Mouse (Mus musculus): ENCODE measurements around the gene Amz1. TPM values are rescaled to one million over a fixed set of nuclear protein-coding genes. Genes with fewer than 3 reads are reported as not detected.
A peak's percentile ranks its signal among the peaks of the same experiment; 100 is the strongest.

The Amz1 gene
- polyA plus RNA-seq, 1 experiment from 2014 or later, result 7.4 TPM

GRCm38 (mm10) chr5:140695987-140696386 is 27.9 kb upstream of the Amz1 start:
- H3K4me2 ChIP-seq (ENCODE audit: low read length), result no peak overlapping the region
- WGBS, result 85% methylated on average over 7 of the region's 7 CpGs
- no peak overlapping the region for H3K27ac ChIP-seq (ENCODE audit: low read length)
- no peak for ATAC-seq
- H3K4me3 ChIP-seq (replicated peaks; ENCODE audit: low read length), result no peak overlapping the region
- peaks cover 4% of the 10 kb centered on the region for H3K4me1 ChIP-seq (replicated peaks; ENCODE audit: control insufficient read depth, insufficient read depth, low read length)
- H3K27me3 ChIP-seq (replicated peaks; ENCODE audit: control insufficient read depth, insufficient read depth, low read length), result no peaks in the 10 kb centered on the region
- no peak overlapping the region for H3K9ac ChIP-seq (replicated peaks; ENCODE audit: low read depth, low read length)
- H3K36me3 ChIP-seq (ENCODE audit: control insufficient read depth, insufficient read depth), result peaks cover 16% of the 10 kb centered on the region
- H3K9me3 ChIP-seq (ENCODE audit: control insufficient read depth, low read length), result no peaks in the 10 kb centered on the region

- H3K4me3 ChIP-seq (replicated peaks; ENCODE audit: low read length), result no peak overlapping the region
- H3K4me2 ChIP-seq (ENCODE audit: low read length), result no peak overlapping the region
- H3K36me3 ChIP-seq (ENCODE audit: control insufficient read depth, insufficient read depth), result peaks cover 8% of the 10 kb centered on the region; the same call in 1 of the 2 replicates
- ATAC-seq, result no peak
- H3K27me3 ChIP-seq (replicated peaks; ENCODE audit: control insufficient read depth, insufficient read depth, low read length), result no peaks in the 10 kb centered on the region
- H3K9ac ChIP-seq (replicated peaks; ENCODE audit: low read depth, low read length), result no peak overlapping the region
- no peaks in the 10 kb centered on the region for H3K9me3 ChIP-seq (ENCODE audit: control insufficient read depth, low read length)
- H3K27ac ChIP-seq (ENCODE audit: low read length), result no peak overlapping the region
- peaks cover 20% of the 10 kb centered on the region for H3K4me1 ChIP-seq (replicated peaks; ENCODE audit: control insufficient read depth, insufficient read depth, low read length)
- WGBS, result 77% methylated on average over 9 of the region's 9 CpGs
Measured at GRCm38 (mm10) chr5:140699776-140700175, 24.2 kb upstream of the Amz1 start.

GRCm38 (mm10) chr5:140701661-140702060 is 22.3 kb upstream of the Amz1 start:
- Histone ChIP-seq H3K9ac (replicated peaks; ENCODE audit: low read depth, low read length) (peak overlapping the region; percentile 79), H3K27me3 (replicated peaks; ENCODE audit: control insufficient read depth, insufficient read depth, low read length) (no peaks in the 10 kb centered on the region), H3K36me3 (ENCODE audit: control insufficient read depth, insufficient read depth) (peaks cover 5% of the 10 kb centered on the region; the same call in 1 of the 2 replicates), H3K9me3 (ENCODE audit: control insufficient read depth, low read length) (no peaks in the 10 kb centered on the region), H3K27ac (ENCODE audit: low read length) (peak overlapping the region; percentile 84), H3K4me1 (replicated peaks; ENCODE audit: control insufficient read depth, insufficient read depth, low read length) (peaks cover 30% of the 10 kb centered on the region), H3K4me3 (replicated peaks; ENCODE audit: low read length) (peak overlapping the region; percentile 87), H3K4me2 (ENCODE audit: low read length) (peak overlapping the region; percentile 88)
- 0% methylated on average over 23 of the region's 25 CpGs for WGBS
- peak; percentile 3 for ATAC-seq

DNA sequence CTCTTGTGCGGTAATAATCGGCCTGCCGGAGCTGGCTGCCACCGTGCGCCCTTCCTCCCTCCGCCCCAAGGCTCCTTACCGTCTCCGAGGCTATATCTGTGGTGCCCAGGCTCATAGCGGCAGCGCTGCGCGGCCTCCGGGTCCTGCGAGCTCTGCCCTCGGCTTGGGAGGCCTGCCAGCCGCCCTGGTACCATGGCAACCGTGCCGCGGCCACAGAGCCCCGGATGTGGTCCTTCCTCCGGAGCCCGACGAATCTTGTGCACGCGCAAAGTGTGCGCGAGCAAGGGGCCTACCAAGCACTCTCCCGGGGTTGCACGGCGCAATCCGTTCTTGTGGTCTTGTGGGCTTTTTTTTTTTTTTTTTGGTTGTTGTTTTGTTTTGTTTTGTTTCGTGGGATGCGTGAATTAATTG is 21.8 kb upstream of the Amz1 start, which contains the start of gene Iqce:
Gene Iqce, minus strand, starts transcription at position 276 of the 411 bp plus-strand sequence.
- Histone ChIP-seq H3K4me2 (ENCODE audit: low read length) (peak within 1 kb of the TSS; percentile 88), H3K9me3 (ENCODE audit: control insufficient read depth, low read length) (no peaks in the 10 kb centered on the region), H3K9ac (replicated peaks; ENCODE audit: low read depth, low read length) (peak within 1 kb of the TSS; percentile 79), H3K27ac (ENCODE audit: low read length) (peak within 1 kb of the TSS; percentile 84), H3K27me3 (replicated peaks; ENCODE audit: control insufficient read depth, insufficient read depth, low read length) (no peaks in the 10 kb centered on the region), H3K4me1 (replicated peaks; ENCODE audit: control insufficient read depth, insufficient read depth, low read length) (peaks cover 30% of the 10 kb centered on the region), H3K4me3 (replicated peaks; ENCODE audit: low read length) (peak within 1 kb of the TSS; percentile 87), H3K36me3 (ENCODE audit: control insufficient read depth, insufficient read depth) (peaks cover 5% of the 10 kb centered on the region; the same call in 1 of the 2 replicates)
- ATAC-seq, result peak; percentile 63
- WGBS, result under 1% methylated on average over 33 of the region's 33 CpGs

DNA sequence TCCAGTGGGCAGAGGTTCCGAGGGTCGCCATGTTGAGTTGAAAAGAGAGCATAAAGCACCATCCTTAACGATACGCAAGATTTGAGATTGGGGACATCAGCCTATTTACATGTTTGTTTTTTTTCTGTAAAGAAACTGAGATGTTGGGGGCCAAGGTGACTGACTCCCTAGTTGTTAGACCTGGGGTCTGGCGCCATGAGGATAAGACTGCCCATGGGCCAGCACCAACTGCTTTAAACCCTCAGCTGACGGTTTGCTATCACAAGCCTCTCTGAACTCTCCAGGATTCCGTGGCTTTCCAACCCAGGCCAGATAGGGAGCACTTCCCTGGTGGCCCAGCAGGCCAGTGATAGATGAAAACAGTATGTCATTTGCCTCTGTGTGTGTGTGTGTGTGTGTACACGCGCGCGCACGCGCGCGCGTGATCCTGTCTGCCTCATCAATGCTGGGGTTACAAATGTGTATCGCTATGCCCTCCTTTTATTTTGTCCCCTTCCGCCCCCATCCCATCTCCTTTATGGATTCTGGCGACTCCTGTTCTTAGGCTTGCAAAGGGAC is 21.2 kb upstream of the Amz1 start:
- Histone ChIP-seq H3K9ac (replicated peaks; ENCODE audit: low read depth, low read length) (peak overlapping the region; percentile 79), H3K27me3 (replicated peaks; ENCODE audit: control insufficient read depth, insufficient read depth, low read length) (no peaks in the 10 kb centered on the region), H3K4me2 (ENCODE audit: low read length) (peak overlapping the region; percentile 88), H3K4me3 (replicated peaks; ENCODE audit: low read length) (peak overlapping the region; percentile 87), H3K36me3 (ENCODE audit: control insufficient read depth, insufficient read depth) (peaks cover 4% of the 10 kb centered on the region; the same call in 1 of the 2 replicates), H3K27ac (ENCODE audit: low read length) (peak overlapping the region; percentile 84), H3K4me1 (replicated peaks; ENCODE audit: control insufficient read depth, insufficient read depth, low read length) (peaks cover 30% of the 10 kb centered on the region), H3K9me3 (ENCODE audit: control insufficient read depth, low read length) (no peaks in the 10 kb centered on the region)
- no peak for ATAC-seq
- WGBS, result 66% methylated on average over 19 of the region's 19 CpGs

GRCm38 (mm10) chr5:140703480-140704377 is 20.2 kb upstream of the Amz1 start:
- WGBS, result 42% methylated on average over 17 of the region's 17 CpGs
- ATAC-seq, result no peak
- H3K4me2 ChIP-seq (ENCODE audit: low read length), result peak overlapping the region; percentile 48
- no peaks in the 10 kb centered on the region for H3K9me3 ChIP-seq (ENCODE audit: control insufficient read depth, low read length)
- peak overlapping the region; percentile 70 for H3K4me3 ChIP-seq (replicated peaks; ENCODE audit: low read length)
- H3K27ac ChIP-seq (ENCODE audit: low read length), result peak overlapping the region; percentile 91
- H3K9ac ChIP-seq (replicated peaks; ENCODE audit: low read depth, low read length), result 0 out of 2 replicates have a peak overlapping the region, but pooled peaks have one; percentile 20
- H3K36me3 ChIP-seq (ENCODE audit: control insufficient read depth, insufficient read depth), result peaks cover 2% of the 10 kb centered on the region; the same call in 1 of the 2 replicates
- H3K27me3 ChIP-seq (replicated peaks; ENCODE audit: control insufficient read depth, insufficient read depth, low read length), result no peaks in the 10 kb centered on the region
- peaks cover 30% of the 10 kb centered on the region for H3K4me1 ChIP-seq (replicated peaks; ENCODE audit: control insufficient read depth, insufficient read depth, low read length)

DNA sequence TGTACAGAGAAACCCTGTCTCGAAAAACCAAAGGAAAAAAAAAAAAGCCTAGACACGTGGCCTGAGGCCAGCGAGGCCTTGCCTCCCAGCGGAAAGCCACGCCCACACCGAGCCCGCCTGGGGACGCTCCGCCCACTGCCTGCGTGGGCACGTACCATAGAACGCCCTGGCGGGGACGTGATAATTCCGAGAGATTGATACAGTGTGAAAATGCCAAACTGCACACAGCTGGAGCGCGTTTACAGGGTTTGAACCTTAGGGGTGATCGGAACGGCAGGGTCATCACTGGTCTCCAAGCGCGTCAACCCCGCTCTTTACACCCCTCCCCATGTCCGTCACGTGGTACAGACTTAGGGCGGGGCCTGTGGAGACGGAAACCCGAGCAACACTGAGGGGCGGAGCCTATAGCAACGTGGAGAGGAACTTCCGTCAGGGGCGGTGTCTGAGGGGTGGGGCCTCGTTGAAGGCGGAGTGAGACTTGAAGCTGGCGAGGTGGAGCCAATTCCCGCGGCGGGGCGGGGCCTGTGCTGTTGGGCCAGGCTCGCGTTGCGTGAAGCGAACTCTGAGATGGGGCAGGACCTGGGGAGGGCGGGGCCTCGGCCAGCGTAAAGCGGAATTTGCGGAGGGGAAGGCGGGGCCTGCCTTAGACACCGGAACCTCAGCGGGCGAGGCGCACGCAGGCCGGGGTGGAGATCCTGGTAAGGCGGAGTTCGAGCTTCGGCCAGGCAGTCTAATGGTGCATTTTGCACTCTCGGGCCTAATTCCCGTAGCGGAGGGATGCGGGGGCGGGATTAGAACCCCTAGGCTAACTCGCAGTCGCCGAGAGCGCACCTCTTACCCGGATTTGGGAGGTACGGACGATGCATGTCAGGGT is 19.3 kb upstream of the Amz1 start, which contains the start of gene Brat1:
Gene Brat1, plus strand, starts transcription at position 634 of the 874 bp plus-strand sequence.
- 0% methylated on average over 69 of the region's 69 CpGs for WGBS
- H3K9ac ChIP-seq (replicated peaks; ENCODE audit: low read depth, low read length), result peak within 1 kb of the TSS; percentile 82
- peak; percentile 94 for ATAC-seq

DNA sequence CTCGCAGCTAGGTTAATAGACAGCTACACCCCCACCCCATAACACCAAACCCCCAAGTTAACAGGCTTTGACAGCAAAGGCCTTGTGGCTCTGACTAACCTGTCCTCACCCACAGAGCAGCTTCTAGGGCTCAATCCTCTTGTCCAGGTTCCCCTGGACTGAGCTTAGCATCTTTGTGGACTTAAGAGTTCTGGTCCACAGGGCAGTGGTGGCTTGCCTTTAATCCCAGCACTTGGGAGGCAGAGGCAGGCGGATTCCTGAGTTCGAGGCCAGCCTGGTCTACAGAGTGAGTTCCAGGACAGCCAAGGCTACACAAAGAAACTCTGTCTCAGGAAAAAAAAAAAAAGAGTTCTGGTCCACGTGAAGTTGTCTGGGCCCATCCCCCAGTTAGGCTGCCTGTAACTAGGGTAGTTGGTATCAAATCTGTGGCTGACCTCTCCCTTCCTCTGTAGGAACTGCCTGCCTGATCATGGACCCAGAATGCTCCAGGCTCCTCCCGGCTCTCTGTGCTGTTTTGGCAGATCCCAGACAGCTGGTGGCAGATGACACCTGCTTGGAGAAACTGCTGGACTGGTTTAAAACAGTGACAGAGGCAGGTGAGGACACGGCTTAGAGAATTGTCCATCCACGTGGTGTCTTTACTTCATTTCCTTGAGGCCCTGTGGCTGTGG is 18.3 kb upstream of the Amz1 start:
- Histone ChIP-seq H3K4me2 (ENCODE audit: low read length) (peak overlapping the region; percentile 88), H3K9me3 (ENCODE audit: control insufficient read depth, low read length) (no peaks in the 10 kb centered on the region), H3K27me3 (replicated peaks; ENCODE audit: control insufficient read depth, insufficient read depth, low read length) (no peaks in the 10 kb centered on the region), H3K4me1 (replicated peaks; ENCODE audit: control insufficient read depth, insufficient read depth, low read length) (peaks cover 28% of the 10 kb centered on the region), H3K4me3 (replicated peaks; ENCODE audit: low read length) (peak overlapping the region; percentile 70), H3K9ac (replicated peaks; ENCODE audit: low read depth, low read length) (peak overlapping the region; percentile 82), H3K36me3 (ENCODE audit: control insufficient read depth, insufficient read depth) (peaks cover 6% of the 10 kb centered on the region; the same call in 1 of the 2 replicates), H3K27ac (ENCODE audit: low read length) (no peak overlapping the region)
- WGBS, result 60% methylated on average over 7 of the region's 7 CpGs
- no peak for ATAC-seq

More for the DNA sequence above, 19.3 kb upstream of the Amz1 start, which contains the start of gene Brat1:
- peak within 1 kb of the TSS; percentile 70 for H3K4me3 ChIP-seq (replicated peaks; ENCODE audit: low read length)
- H3K36me3 ChIP-seq (ENCODE audit: control insufficient read depth, insufficient read depth), result peaks cover 2% of the 10 kb centered on the region; the same call in 1 of the 2 replicates
- H3K9me3 ChIP-seq (ENCODE audit: control insufficient read depth, low read length), result no peaks in the 10 kb centered on the region
- H3K4me2 ChIP-seq (ENCODE audit: low read length), result peak within 1 kb of the TSS; percentile 88
- H3K27me3 ChIP-seq (replicated peaks; ENCODE audit: control insufficient read depth, insufficient read depth, low read length), result no peaks in the 10 kb centered on the region
- peak within 1 kb of the TSS; percentile 91 for H3K27ac ChIP-seq (ENCODE audit: low read length)
- H3K4me1 ChIP-seq (replicated peaks; ENCODE audit: control insufficient read depth, insufficient read depth, low read length), result peaks cover 30% of the 10 kb centered on the region
